Mouse (Mus musculus) WW6 (cell line): Measurements from ENCODE around the gene Zfp768.
"Not testable (repeated sequence)": the region's sequence is repeated elsewhere in the genome, so short reads cannot be mapped to it uniquely, and the experiment has no call there.

Source experiments
- DNase-seq: peaks from one replicate; pipeline ENCODE4 v3.0.0-alpha.2; 2013; ENCODE audit warnings: low read depth, low spot score

Gene Zfp768

DNA sequence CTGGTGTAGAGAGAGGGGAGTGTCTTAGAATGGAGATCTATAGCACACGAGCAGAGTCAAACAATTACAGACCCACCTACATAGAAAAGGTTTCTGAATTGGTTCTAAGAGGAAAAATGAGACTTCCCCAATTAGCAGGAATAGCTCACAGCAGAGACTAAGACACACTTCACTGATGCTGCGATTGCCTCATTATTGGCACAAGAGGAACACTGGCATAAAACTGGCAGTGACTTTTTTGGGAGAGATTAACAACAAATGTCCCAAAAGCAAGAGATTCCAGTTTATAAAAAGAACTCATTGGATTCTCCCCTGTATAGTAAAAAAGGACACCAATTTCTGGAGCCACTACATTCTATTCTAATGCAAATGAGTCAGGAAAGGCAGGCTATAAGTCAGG is 12.5 kb upstream of the Zfp768 start:
- DNase-seq, result no peak

DNA sequence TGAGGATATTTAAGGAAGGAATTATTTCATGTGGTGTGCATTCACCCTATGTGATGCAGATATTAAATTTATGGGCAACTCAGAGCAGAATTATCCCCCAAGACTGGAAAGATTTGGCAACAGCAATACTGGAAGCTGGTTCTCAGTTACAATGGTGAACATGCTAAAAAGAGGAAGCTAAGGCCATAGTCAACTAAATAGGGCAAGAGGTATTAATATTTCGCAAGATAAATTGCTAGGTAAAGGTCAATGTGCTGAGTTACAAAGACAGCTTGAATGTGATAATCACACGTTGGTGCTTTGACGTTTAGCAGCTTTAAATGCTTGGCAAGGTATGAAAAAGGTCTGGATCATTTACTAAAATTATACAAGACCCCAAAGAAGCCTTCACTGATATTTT is 10.4 kb upstream of the Zfp768 start:
- DNase-seq, result no peak

DNA sequence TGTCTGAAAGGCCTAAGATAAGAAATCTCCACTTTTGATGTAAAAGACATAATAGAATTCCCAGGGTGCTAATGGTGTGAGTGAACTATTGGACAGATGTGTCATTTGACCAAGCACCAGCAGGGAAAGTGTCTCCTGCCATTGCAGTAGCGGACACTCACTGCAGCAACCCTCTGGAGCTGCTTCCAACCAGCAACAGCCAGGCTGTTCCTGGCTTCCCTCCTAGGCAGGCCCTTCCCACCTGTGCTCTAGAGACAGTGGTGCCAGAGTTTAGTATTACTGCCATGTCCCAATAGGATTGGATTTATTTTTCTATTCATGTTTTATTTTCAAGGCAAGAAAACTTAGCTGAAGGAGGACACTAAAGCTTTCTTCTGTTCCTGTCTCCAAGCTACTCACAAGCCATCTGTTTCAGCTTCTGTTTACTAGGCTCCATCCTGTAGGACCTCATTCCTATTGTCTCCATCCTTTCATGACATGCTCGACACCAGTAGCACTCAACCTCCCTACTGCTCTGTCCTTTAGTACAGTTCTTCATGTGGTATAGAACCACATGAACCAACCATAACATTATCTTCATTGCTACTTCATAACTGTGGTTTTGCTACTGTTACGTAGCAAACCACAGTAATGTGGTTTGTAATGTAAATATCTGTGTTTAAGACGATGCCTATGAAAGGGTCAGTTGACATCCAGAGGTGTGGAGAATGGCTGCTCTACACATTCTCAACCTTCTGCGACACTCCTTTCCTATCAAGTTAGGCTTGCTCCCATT is 6.0 kb upstream of the Zfp768 start:
- no peak for DNase-seq

DNA sequence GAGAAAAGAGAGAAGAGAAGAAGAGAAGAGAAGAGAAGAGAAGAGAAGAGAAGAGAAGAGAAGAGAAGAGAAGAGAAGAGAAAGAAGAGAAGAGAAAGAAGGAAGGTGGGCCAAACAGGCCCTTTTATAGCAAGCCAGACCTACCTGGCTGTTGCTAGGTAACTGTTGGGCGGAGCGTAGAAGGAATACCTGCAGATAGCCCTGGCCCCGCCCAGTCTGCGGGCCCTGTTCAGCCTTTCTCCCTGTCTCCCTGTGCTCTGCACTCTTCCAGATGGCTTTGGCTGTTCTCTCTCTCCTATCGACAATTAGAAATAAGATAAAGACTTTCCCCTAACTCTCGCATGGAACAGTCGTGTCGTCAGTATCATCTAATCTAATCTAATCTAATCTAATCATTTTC is 1.3 kb upstream of the Zfp768 start:
- DNase-seq, result peak; percentile 50

DNA sequence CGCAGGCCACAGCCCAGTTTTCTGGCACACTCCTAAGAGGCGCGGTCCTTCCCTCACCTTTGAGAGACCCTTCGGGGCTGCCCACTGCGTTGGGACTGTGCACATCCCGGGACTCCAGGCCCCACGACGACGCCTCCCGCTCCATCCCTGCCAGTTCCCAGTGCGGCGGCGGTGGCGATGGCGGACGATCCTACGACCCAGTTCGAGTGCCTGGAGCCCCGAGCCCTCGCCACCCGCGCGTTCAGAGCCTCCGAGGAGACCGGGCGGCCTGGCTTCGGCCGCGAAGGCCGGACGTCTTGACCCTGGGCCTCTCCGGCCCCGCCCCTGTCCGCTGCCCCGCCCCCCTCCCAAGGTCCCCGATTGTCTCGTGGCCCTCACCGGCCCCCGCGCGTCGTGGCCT is 297 bp downstream of the Zfp768 start:
- DNase-seq, result no peak

DNA sequence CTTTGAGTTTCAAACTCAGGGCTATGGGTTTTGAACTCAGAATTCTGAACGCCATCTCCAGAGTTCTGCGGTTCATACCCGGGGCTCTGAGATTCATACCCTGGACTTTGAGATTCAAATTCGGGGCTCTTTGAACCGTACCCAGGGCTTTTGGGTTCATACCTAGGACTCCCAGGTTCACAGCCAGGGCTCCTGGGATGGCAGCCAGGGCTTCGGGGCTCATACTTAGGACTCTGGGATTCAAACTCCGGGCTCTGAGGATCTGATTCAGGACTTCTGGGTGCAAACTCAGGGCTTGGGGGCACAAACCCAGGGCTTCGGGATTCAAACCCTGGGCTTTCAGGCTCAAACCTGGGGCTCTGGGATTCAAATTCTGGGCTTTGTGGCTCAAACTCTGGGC is 1.0 kb downstream of the Zfp768 start:
- DNase-seq, result no peak

DNA sequence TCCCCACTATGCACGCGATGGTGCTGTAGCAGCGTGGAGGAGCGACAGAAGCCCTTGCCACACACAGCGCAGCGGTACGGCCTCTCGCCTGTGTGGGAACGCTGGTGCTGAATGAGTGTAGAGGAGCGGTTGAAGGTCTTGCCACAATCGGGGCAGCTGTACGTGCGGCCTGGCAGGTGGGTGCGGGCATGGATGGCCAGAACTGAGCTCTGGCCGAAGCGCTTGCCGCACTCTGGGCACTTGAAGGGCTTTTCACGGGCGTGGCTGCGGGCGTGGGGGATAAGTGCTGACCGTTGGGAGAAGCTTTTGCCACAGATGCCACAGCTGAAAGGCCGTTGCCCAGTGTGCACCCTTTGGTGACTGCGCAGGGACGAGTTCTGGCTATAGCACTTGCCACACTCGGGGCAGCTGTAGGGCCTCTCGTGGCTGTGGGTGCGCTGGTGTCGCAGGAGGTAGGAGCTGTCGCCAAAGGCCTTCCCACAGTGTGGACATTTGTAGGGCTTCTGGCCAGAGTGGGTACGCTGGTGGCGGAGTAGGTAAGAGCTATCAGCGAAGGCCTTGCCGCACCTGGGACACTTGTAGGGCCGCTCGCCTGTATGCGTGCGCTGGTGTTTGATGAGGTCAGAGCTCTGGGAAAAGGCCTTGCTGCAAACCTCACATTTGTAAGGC is 1.9 kb downstream of the Zfp768 start:
- no peak for DNase-seq

DNA sequence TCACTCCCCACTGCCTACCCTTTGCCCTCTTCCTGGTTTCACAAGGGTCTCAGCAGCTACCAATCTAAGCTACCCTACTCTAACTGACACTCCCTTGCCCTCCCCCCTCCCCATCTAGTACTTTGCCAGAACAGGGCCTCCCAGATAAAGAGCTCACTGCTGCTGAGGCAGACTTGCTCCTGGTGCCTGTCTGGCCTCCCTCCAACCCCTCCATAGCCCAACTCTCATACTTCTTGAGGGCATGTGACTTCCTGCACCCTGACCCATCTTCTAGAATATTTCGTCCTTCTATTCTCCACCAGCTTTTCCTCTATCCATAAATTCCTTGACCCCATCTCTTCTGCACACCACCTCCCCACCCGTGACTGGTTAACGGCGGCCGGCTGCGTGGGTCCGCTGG is 2.5 kb downstream of the Zfp768 start:
- no peak for DNase-seq

DNA sequence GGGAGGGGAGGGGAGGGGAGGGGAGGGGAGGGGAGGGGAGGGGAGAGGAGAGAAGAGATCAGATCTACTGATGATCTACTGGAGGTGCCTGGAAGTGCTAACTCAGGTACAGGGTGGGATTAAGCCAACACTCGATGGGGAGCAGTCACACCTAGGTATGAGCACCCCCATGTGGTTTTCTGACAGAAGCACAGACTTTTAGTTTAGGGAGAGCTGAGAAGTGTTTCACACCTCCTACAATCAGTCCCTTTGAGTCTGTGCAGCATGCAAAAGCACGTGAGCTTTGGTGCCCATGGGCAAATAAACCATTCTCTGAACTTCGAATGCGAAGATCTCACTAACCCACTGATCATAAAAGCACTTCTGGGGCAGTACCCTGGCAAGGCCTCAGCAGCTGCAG is 3.1 kb downstream of the Zfp768 start:
- DNase-seq, result no peak

DNA sequence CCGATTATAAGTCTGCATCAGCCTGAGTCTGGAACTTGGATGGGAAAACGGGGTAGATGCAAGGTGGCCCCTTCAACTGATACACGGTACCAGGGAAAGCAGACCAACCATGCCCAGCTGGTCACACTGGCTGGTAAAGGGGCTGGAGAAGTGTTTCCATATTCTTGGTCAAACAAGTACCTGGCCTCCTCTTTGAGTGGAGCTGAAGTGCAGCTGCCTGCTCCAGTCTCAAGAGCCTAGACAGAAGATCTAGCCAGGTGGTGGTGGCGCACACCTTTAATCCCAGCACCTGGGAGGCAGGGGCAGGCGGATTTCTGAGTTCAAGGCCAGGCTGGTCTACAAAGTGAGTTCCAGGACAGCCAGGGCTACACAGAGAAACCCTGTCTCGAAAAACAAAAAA is 3.5 kb downstream of the Zfp768 start:
- not testable (repeated sequence) for DNase-seq

DNA sequence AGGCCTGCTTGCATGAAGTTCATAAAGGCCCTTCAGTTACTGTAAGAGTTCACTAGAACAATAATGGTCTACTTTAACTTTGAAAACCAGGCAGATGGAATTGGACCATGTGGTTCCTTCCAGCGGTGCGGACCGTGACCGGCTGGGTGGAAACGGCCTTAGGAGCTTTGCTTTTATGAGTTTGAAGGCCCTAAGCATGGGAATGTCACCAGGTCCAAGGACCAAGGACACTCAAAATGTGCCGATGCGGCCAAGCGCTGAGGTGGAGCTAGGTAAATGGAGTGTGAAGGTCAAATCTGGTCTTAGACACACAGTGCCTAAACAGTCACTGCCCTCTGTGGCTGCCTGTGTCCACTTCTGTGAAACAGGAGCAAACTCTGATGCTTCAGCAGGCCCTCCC is 4.0 kb downstream of the Zfp768 start:
- DNase-seq, result no peak

DNA sequence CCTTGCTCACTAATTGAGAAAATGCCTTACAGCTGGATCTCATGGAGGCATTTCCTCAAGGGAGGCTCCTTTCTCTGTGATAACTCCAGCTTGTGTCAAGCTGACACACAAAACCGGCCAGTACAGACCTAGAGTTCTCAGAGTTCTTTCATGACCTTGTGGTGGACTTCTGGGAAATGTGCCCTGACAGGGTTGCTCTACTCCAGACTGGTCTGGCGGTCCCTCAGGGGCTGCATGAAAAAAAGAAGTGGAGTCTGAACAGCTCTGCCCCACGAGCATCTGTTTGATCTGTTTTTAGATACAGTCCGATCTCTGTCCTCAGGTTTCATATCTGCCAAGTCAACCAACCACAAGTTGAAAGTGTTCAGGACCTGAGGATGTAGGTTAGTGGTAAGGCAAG is 7.8 kb downstream of the Zfp768 start:
- DNase-seq, result no peak

DNA sequence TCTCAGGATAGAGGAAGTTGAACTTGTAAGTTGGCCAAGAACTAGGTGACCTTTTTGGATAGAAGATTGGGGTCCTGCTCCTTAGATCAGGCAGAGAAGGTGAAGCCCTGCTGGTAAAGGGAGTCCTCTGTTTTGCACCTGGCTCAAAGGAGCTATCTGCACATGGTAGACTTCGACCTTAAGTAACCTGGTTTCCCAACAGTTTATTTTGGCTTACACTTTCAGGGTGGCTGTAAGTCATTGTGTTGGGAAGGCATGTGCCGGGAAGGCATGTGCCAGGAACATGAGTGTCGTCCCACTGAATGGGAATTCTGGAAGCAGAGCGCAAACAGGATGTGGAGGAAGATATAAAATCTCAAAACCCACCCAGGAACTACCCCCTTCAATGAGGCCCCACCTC is 9.8 kb downstream of the Zfp768 start:
- DNase-seq, result no peak

DNA sequence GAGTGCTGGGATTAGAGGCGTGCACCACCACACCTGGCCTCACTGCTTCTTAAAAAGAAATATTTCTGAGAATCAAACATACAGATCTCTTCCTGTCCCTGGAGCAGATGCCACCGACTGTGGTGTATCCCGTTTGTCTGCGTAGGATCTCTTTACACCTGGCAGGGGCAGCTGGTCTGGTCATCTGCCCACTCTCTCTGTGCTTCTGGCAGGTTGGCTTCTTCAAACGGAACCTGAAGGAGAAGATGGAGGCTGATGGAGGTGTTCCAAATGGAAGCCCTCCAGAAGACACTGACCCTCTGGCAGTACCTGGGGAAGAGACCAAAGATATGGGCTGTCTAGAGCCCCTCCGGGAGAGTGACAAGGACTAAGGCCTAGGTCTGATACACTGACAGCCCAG is 12.1 kb downstream of the Zfp768 start:
- DNase-seq, result no peak

DNA sequence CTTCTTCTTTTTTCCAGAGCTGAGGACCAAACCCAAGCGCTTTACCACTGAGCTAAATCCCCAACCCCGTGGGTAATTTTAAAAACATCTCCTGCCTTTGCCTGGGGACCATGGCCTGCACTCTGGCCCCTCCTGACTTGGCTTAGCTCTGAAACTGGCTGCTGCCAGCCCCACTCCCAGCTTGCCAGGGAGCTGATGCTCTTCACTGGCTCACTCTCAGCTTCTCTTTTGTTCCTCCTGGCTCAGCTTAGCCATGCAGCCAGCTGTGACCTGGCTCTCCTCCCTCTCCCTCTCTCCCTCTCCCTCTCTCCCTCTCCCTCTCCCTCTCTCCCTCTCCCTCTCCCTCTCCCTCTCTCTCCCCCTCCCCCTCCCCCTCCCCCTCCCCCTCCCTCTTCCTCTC is 18.7 kb downstream of the Zfp768 start:
- no peak for DNase-seq

DNA sequence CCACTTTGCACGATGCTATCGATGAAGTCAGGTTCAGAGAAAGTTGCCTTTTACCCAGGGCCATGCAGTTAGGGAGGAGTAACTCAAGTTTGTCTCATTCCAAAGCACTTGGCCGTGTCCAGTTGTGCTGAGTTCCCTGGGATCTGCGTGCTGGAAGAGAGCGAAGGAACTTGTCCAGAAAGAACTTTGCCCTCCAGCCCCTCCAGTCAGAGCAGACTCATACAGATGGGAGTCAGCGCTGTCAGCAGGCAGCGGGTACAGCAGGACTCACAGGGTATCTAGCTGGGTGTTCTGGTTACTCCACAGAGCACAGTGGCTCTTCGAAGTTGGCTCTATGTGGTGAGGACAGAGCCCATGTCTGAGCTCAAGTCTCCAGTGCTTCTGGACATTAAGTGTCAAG is 19.8 kb downstream of the Zfp768 start:
- no peak for DNase-seq

DNA sequence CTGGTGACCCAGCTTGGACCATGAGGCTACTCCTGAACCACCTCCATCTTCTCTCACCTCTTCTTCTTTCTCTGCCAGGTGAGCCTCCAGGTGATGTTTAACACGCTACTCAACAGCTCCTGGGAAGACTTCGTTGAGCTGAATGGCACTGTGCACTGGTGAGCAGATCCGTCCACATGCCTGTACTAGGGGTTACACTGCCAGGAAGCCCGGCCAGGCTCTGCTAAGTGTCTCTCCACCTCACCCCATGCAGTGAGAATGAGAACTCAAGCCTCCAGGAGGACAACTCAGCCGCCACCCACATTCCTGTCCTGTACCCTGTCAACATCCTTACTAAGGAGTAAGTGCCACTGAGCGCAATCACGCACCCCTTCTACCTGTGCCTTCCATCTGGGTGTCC is 20.4 kb downstream of the Zfp768 start:
- no peak for DNase-seq

DNA sequence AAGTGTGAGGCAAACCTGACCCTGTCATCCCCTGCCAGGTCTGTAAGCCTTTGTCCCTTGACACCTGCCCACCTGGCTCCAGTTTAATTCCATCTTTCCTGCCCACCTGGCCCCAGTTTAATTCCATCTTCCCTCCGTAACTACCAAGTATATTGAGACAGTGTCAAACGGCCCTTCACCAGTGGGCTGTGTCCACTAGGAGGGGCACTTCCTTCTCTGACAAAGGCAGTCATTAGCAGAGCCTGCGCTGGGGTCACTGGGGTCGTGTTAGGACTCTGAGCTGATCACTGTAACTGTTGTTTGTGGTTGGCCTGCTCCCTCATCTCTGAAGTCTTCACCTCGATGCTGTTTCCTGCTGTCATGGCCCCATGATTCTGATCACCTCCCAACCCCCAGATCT is 23.3 kb downstream of the Zfp768 start:
- DNase-seq, result no peak

DNA sequence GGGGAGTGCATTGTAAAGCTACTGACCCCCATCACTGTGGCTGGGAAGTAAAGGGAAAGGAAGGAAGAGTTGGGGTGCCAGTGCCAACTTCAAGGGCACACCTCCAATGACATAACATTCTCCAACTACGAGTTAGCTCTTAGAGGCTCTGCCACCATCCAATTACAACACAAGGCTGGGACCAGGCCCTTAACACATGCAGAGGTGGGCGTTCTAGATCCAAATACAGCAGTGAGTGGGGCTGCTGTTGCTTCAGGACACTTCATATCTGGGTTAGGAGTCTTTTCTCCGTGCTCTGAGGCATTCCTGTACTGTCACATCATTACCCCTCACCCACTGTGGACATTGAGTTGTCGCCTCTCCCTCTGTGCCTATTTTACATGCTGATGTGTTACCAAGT is 24.3 kb downstream of the Zfp768 start:
- no peak for DNase-seq

DNA sequence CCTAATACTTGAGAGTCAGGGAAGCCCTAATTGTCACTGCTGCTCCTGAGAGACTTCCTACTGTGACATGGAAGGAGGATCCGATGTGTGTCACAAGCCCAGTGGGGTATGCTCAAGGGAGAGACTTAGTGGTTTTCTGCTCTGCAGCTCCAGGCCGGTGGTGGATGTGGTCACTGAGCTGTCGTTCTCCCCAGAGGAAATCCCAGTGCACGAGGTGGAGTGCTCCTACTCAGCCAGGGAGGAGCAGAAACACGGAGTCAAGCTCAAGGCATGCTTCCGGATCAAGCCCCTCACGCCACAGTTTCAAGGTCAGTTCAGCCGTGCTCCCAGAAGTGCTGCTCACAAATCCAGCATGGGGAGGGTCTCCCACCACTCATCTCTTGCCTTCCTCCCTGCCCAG is 31.5 kb downstream of the Zfp768 start:
- DNase-seq, result no peak

DNA sequence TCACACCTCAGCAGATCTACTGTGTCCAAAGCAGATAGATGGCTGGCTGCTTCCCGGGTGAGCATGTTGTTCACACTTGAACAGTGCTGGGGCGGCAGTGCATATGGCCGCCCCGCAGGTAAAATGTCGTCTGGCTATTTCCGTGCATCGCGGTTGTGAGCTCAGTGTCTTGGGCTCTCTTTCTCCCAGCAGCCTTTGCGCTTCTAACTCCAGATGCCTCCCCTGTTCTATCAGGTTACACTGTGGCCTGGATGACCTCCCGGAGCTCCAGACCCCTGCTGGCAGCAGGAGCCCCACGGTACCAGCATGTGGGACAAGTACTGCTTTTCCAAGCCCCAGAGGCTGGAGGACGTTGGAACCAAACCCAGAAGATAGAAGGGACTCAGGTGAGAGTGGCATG is 35.4 kb downstream of the Zfp768 start:
- no peak for DNase-seq

DNA sequence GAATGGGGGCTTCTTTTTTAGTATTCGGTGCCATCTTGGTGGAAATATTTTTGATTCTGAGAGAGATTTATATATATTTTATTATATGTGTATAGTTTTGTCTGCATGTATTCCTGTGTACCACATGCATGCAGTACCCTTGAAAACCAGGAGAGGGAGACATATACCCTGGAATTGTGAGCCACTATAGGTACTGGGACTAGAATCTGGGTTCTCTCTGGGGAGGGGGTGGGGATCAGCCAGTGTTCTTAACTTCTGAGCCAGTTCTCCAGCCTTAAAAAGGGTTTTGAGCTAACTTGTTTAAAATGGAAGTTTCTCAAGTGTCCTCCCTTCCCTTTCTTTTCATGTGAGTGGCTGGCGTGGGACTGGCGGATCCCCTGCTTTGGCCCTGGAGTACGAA is 36.5 kb downstream of the Zfp768 start:
- peak; percentile 49 for DNase-seq

DNA sequence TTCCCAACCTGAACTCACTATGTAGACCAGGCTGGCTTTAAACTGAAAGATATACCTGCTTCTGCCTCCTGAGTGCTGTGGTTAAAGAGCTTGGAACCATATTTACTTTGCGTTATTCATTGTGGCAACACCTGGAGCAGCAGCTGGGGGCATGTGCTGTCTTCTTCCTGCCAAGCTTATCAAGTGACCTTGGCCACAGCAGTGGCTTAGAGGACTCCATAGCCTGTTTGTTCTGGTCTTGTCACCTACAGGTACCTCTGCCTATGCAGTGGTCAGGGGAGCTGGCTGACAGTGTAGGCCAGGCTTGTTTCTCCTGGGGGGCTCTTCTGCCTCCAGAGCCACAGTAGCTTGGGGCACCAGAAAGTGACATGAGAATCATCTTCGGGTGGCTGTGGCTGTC is 37.0 kb downstream of the Zfp768 start:
- no peak for DNase-seq
